Mouse (Mus musculus): ENCODE results near the gene Deaf1.

- TF ChIP-seq CTCF (IDR thresholded peaks at IDR 0.05; ENCODE audit: low read depth) (no peak), EP300 (IDR thresholded peaks at IDR 0.05; ENCODE audit: low read depth) (no peak)
These were observed 39.4 kb downstream of the Deaf1 start for GRCm38 (mm10) chr7:141288042-141288441.
